Mouse (Mus musculus): ENCODE results near the gene Vwa2.

GRCm38 (mm10) chr19:56873816-56874600 is at the start of gene Vwa2:
- TF ChIP-seq MEF2A (IDR thresholded peaks at IDR 0.05; ENCODE audit: extremely low read depth, insufficient replicate concordance, low read depth, low read length, poor library complexity, severe bottlenecking) (no peak), SIN3A (IDR thresholded peaks at IDR 0.05; ENCODE audit: low read length) (no peak), POLR2A (IDR thresholded peaks at IDR 0.05; ENCODE audit: control insufficient read depth in 1 of 2, insufficient read depth in 1 of 2, low read depth in 1 of 2, low read length in 2 of 2, poor library complexity in 1 of 2) (no peak), CTCF (IDR thresholded peaks at IDR 0.05 in 2 of 3, conservative IDR thresholded peaks at IDR 0.05 in 1 of 3; ENCODE audit: control insufficient read depth in 1 of 3, insufficient read depth in 1 of 3, low read depth in 2 of 3, low read length in 3 of 3, poor library complexity in 1 of 3, severe bottlenecking in 1 of 3) (no peak), POLR2AphosphoS2 (IDR thresholded peaks at IDR 0.05; ENCODE audit: low read length) (no peak), HCFC1 (IDR thresholded peaks at IDR 0.05; ENCODE audit: low read depth, low read length) (no peak), USF1 (IDR thresholded peaks at IDR 0.05; ENCODE audit: low read depth, low read length) (no peak), EP300 (IDR thresholded peaks at IDR 0.05; ENCODE audit: low read depth in 1 of 2, low read length in 2 of 2) (no peak), ZNF384 (IDR thresholded peaks at IDR 0.05; ENCODE audit: low read depth, low read length) (no peak), MAX (IDR thresholded peaks at IDR 0.05; ENCODE audit: low read length) (no peak), RAD21 (IDR thresholded peaks at IDR 0.05; ENCODE audit: low read depth, low read length) (no peak)

Data from MEL (cell line).